Comparison of ENCODE assay signal across 26 mouse cellular contexts in the genomic region with DNA sequence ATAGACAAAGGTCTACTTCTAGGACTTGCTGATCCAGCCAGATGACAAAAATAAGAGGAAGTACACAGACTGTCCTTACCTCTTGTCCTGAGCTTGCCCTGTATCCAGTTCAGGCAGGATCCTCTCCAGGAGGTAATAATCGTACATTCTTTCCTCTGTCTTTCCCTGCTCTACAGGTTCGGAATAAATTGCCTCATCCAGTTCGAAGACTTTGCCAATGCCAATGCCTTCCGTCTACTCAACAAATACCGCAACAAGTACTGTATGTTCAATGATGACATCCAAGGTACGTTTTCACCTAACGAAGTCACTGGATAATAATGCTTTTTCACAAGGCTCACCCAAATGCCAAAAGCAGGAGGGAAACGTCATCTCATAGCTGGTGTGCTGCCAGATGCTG.
"Had no signal": no experiment of that assay in that cellular context is flagged by ENCODE, and none has a peak within 500 bp of the region (broad histone marks: within the 10 kb centered on the region; RNA-seq: fewer than 3 reads in every experiment).

No protein-coding gene starts in this region.

- ATAC-seq: hindbrain, postnatal 0 days; intestine, embryonic 16.5 days had no signal

- H3K4me1 ChIP-seq: hindbrain, embryonic 13.5 days; hindbrain, embryonic 15.5 days; liver, embryonic 13.5 days had no signal

- H3K9me3 ChIP-seq: heart, embryonic 10.5 days; heart, embryonic 13.5 days; heart, embryonic 15.5 days; hindbrain, embryonic 13.5 days; hindbrain, embryonic 15.5 days; kidney, embryonic 15.5 days; limb, embryonic 13.5 days; liver, embryonic 13.5 days had no signal

- H3K4me2 ChIP-seq: heart, embryonic 13.5 days; heart, embryonic 15.5 days; hindbrain, embryonic 13.5 days; hindbrain, embryonic 15.5 days; kidney, embryonic 15.5 days; limb, embryonic 13.5 days; liver, embryonic 11.5 days; liver, embryonic 13.5 days had no signal

- H3K27ac ChIP-seq: gastrocnemius, adult 2 months; heart, embryonic 10.5 days; heart, embryonic 13.5 days; heart, embryonic 15.5 days; hindbrain, embryonic 13.5 days; hindbrain, embryonic 15.5 days; hindbrain, postnatal 0 days; kidney, embryonic 15.5 days; kidney, postnatal 0 days; left cerebral cortex, adult 2 months; limb, embryonic 13.5 days; liver, embryonic 13.5 days had no signal

- H3K9ac ChIP-seq: heart, embryonic 13.5 days; heart, embryonic 15.5 days; hindbrain, embryonic 13.5 days; hindbrain, embryonic 15.5 days; kidney, embryonic 15.5 days; limb, embryonic 13.5 days; liver, embryonic 13.5 days had no signal

- H3K27me3 ChIP-seq: heart, embryonic 13.5 days; heart, embryonic 15.5 days; hindbrain, embryonic 13.5 days; hindbrain, embryonic 15.5 days; kidney, embryonic 15.5 days; limb, embryonic 13.5 days; liver, embryonic 13.5 days had no signal

- DNase-seq: gastrocnemius, adult 2 months; gastrocnemius, postnatal 10 days; gastrocnemius, postnatal 25 days; heart, adult 18-20 months; heart, postnatal 14 days; heart, postnatal 36 days; kidney, adult 11 months; kidney, adult 2 months; kidney, adult 9 months; kidney, postnatal 14 days; kidney, postnatal 36 days; layer of hippocampus, adult 9-11 months; liver; liver, embryonic 13.5 days had no signal

- H3K4me3 ChIP-seq: gastrocnemius, adult 2 months; heart, embryonic 10.5 days; heart, embryonic 13.5 days; heart, embryonic 15.5 days; hindbrain, embryonic 13.5 days; hindbrain, embryonic 15.5 days; kidney, embryonic 15.5 days; left cerebral cortex, adult 2 months; limb, embryonic 13.5 days; liver, embryonic 13.5 days had no signal

- H3K36me3 ChIP-seq: heart, embryonic 10.5 days; heart, embryonic 13.5 days; heart, embryonic 15.5 days; hindbrain, embryonic 13.5 days; hindbrain, embryonic 15.5 days; kidney, embryonic 15.5 days; limb, embryonic 13.5 days; liver, embryonic 13.5 days had no signal
